Mouse (Mus musculus) forebrain, embryonic 11.5 days (tissue): ENCODE measurements at regions not wholly inside any gene's neighbourhood (a gene's known extent, or its start where the extent isn't known, plus 50 kb on each side); places are given as distances from the start of the nearest gene placed in this dataset.
"Not testable (repeated sequence)": the region's sequence is repeated elsewhere in the genome, so short reads cannot be mapped to it uniquely, and the experiment has no call there.

Experiments
- ATAC-seq: fragments of 200-750 bp; cut with Nextera tagmentation; replicated peaks from 2 replicates; pipeline ENCODE4 v1.8.0; 2017; ENCODE audit warnings: moderate TSS enrichment; ENCODE audit not compliant: low FRiP score
- DNase-seq: peaks from one replicate; pipeline ENCODE4 v3.0.0-alpha.2; 2017; ENCODE audit warnings: low spot score
- H3K27ac ChIP-seq: fragments of 300-500 bp; sonication (generic); 2 replicates; pipeline ENCODE4 v1.5.1; 2014; ENCODE audit warnings: low read depth, low read length
- H3K27me3 ChIP-seq: fragments of 300-500 bp; sonication (generic); 2 replicates; pipeline ENCODE4 v1.6.1; 2014; ENCODE audit warnings: mild to moderate bottlenecking, low read length, mixed read lengths; ENCODE audit not compliant: control insufficient read depth, insufficient read depth
- H3K36me3 ChIP-seq: fragments of 300-500 bp; sonication (generic); 2 replicates; pipeline ENCODE4 v1.6.1; 2014; ENCODE audit warnings: mild to moderate bottlenecking, low read length, moderate library complexity, mixed read lengths; ENCODE audit not compliant: control insufficient read depth, insufficient read depth
- H3K4me1 ChIP-seq: fragments of 300-500 bp; sonication (generic); replicated peaks from 2 replicates; pipeline ENCODE4 v1.6.1; 2014; ENCODE audit warnings: low read length, mixed read lengths; ENCODE audit not compliant: control insufficient read depth, insufficient read depth
- H3K4me2 ChIP-seq: fragments of 300-500 bp; sonication (generic); 2 replicates; pipeline ENCODE4 v1.6.1; 2014; ENCODE audit warnings: low read depth, mild to moderate bottlenecking, low read length, moderate library complexity, mixed read lengths; ENCODE audit not compliant: severe bottlenecking
- H3K4me3 ChIP-seq: fragments of 300-500 bp; sonication (generic); 2 replicates; pipeline ENCODE4 v1.5.1; 2014; ENCODE audit warnings: low read depth, low read length
- H3K9ac ChIP-seq: fragments of 300-500 bp; sonication (generic); 2 replicates; pipeline ENCODE4 v1.6.1; 2014; ENCODE audit warnings: low read length
- H3K9me3 ChIP-seq: fragments of 300-500 bp; sonication (generic); 2 replicates; pipeline ENCODE4 v1.6.1; 2016; ENCODE audit warnings: low read length, mixed read lengths; ENCODE audit not compliant: control insufficient read depth
- WGBS: fragments of 180-500 bp; shearing (Covaris S2); extraction: QIAGEN DNeasy Blood & Tissue Kit; methylation state at CpG from one replicate; pipeline ENCODE4 v1.1.7; 2014; 5-methylcytosine and 5-hydroxymethylcytosine counted together

DNA sequence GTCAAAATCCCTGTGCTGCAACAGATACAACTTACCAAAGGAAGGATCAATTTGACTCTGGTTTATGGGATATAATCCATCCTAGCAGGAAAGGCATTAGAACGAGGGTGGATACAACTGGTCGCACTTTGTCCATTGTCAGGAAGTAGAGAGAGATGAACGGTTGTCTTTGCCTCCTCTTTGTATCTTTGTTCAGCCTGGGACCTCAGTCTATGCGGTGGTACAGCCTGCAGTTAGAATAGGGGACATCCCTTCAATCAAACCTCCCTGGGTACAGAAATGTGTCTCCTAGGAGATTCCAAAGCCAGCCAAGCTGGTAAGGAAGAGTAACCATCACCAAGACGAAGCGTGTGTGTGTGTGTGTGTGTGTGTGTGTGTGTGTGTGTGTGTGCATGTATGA, 52.1 kb upstream of the Slc2a12 start:
- H3K4me1 ChIP-seq, H3K4me2 ChIP-seq, H3K9me3 ChIP-seq, ATAC-seq, H3K36me3 ChIP-seq, DNase-seq, H3K9ac ChIP-seq, H3K27me3 ChIP-seq, H3K27ac ChIP-seq, H3K4me3 ChIP-seq: not testable (repeated sequence)
- WGBS: 89% methylated on average over 6 of the region's 6 CpGs
